Mouse (Mus musculus) cortical plate, adult 2 months (tissue): ENCODE data around the gene Rbpms2.

Source experiments
- CTCF ChIP-seq: fragments of 200-500 bp; IDR thresholded peaks from 2 replicates; pipeline ENCODE4 v1.5.1; 2011; ENCODE audit warnings: mild to moderate bottlenecking, control low read depth, low read length; ENCODE audit not compliant: insufficient read depth; ENCODE audit errors: extremely low read depth
- POLR2A ChIP-seq: fragments of 200-500 bp; IDR thresholded peaks from 2 replicates; pipeline ENCODE4 v1.6.1; 2011; ENCODE audit warnings: mild to moderate bottlenecking, low read length, control low read depth; ENCODE audit not compliant: insufficient read depth; ENCODE audit errors: extremely low read depth

DNA sequence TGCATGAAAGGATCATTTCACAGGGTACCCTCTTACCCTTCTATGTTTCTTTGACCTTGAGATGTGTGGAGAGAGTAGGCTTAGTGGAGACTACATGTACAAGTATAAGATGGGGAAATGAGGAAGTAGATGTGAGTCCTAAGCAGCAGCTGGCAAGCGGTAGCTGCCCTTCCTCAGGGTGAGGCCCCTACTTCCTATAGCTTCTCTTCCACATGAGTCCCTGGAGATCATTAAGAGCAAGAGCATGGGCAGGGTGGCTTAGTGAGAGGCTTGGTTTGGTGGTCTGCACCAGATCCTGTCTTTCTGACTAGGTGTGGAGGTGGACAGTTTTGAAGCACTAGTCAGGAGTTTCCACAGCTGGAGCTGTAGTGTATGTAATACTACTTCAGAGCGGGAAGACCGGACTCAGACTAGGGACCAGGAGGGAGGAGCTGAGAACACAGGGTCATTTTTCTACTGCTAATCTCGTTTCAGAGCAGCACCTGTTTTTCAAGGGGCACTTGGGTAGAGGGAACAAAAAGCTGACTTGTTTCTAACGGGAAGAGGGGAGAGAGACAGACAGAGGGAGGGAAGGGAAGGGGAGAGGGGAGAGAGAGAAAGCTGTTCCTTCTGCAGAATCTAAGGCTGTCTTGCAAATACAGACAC is 63.6 kb downstream of the Rbpms2 start:
- no peak for TF ChIP-seq CTCF
- TF ChIP-seq POLR2A, result no peak
